Mouse (Mus musculus): ENCODE results near the gene Gprin3. TPM values are rescaled to one million over a fixed set of nuclear protein-coding genes. Genes with fewer than 3 reads are reported as not detected.
A peak's percentile ranks its signal among the peaks of the same experiment; 100 is the strongest.

Gene Gprin3
- 0.12 and 0.25 TPM in 2 replicates for polyA plus RNA-seq (2016; fragmentation: Nextera tagmentation; extraction: Ambion mirVana)

- DNase-seq (ENCODE audit: low spot score) = peak; percentile 73
- Histone ChIP-seq H3K27me3 (ENCODE audit: insufficient read depth, poor library complexity, severe bottlenecking) (peaks cover 6% of the 10 kb centered on the region; the same call in 1 of the 2 replicates), H3K4me3 (peak within 1 kb of the TSS; percentile 56), H3K4me1 (replicated peaks) (peaks cover 10% of the 10 kb centered on the region), H3K9me3 (no peaks in the 10 kb centered on the region), H3K36me3 (no peaks in the 10 kb centered on the region), H3K27ac (peak within 1 kb of the TSS; percentile 82)
- WGBS = 9% methylated on average over 34 of the region's 34 CpGs
Observed at GRCm38 (mm10) chr6:59425824-59426533, at the start of gene Gprin3. Gene Gprin3 (minus strand): TSS chr6:59426294.

- no peak for DNase-seq (ENCODE audit: low spot score)
- Histone ChIP-seq H3K27ac (no peak overlapping the region), H3K4me3 (no peak overlapping the region), H3K27me3 (ENCODE audit: insufficient read depth, poor library complexity, severe bottlenecking) (no peaks in the 10 kb centered on the region), H3K9me3 (no peaks in the 10 kb centered on the region), H3K36me3 (no peaks in the 10 kb centered on the region), H3K4me1 (replicated peaks) (no peaks in the 10 kb centered on the region)
Observed at GRCm38 (mm10) chr6:59458861-59459260, 32.8 kb upstream of the Gprin3 start.

GRCm38 (mm10) chr6:59456116-59456515 lies 30.0 kb upstream of the Gprin3 start:
- WGBS = 75% methylated on average over 1 of the region's 1 CpGs
- no peak for DNase-seq (ENCODE audit: low spot score)
- Histone ChIP-seq H3K9me3 (no peaks in the 10 kb centered on the region), H3K27me3 (ENCODE audit: insufficient read depth, poor library complexity, severe bottlenecking) (no peaks in the 10 kb centered on the region), H3K27ac (no peak overlapping the region), H3K4me3 (no peak overlapping the region), H3K4me1 (replicated peaks) (no peaks in the 10 kb centered on the region), H3K36me3 (no peaks in the 10 kb centered on the region)

GRCm38 (mm10) chr6:59451348-59451747 lies 25.3 kb upstream of the Gprin3 start:
- no peaks in the 10 kb centered on the region for H3K4me1 ChIP-seq (replicated peaks)
- 83% methylated on average over 3 of the region's 3 CpGs for WGBS

GRCm38 (mm10) chr6:59445101-59445503 lies 19.0 kb upstream of the Gprin3 start:
- Histone ChIP-seq H3K27me3 (ENCODE audit: insufficient read depth, poor library complexity, severe bottlenecking) (no peaks in the 10 kb centered on the region), H3K4me3 (no peak overlapping the region), H3K27ac (no peak overlapping the region), H3K4me1 (replicated peaks) (no peaks in the 10 kb centered on the region), H3K36me3 (no peaks in the 10 kb centered on the region), H3K9me3 (no peaks in the 10 kb centered on the region)
- WGBS = 91% methylated on average over 3 of the region's 3 CpGs
- DNase-seq (ENCODE audit: low spot score) = no peak

More at GRCm38 (mm10) chr6:59451348-59451747, 25.3 kb upstream of the Gprin3 start:
- H3K27me3 ChIP-seq (ENCODE audit: insufficient read depth, poor library complexity, severe bottlenecking) = no peaks in the 10 kb centered on the region
- H3K36me3 ChIP-seq = no peaks in the 10 kb centered on the region
- no peak overlapping the region for H3K27ac ChIP-seq
- H3K9me3 ChIP-seq = no peaks in the 10 kb centered on the region
- DNase-seq (ENCODE audit: low spot score) = no peak
- H3K4me3 ChIP-seq = no peak overlapping the region

- H3K27me3 ChIP-seq (ENCODE audit: insufficient read depth, poor library complexity, severe bottlenecking) = no peaks in the 10 kb centered on the region
- H3K9me3 ChIP-seq = no peaks in the 10 kb centered on the region
- H3K27ac ChIP-seq = no peak overlapping the region
- WGBS = 72% methylated on average over 3 of the region's 3 CpGs
- no peak overlapping the region for H3K4me3 ChIP-seq
- H3K36me3 ChIP-seq = no peaks in the 10 kb centered on the region
- no peaks in the 10 kb centered on the region for H3K4me1 ChIP-seq (replicated peaks)
- DNase-seq (ENCODE audit: low spot score) = no peak
Observed at GRCm38 (mm10) chr6:59435906-59436305, 9.8 kb upstream of the Gprin3 start.

GRCm38 (mm10) chr6:59433116-59433515 lies 7.0 kb upstream of the Gprin3 start:
- 76% methylated on average over 1 of the region's 1 CpGs for WGBS
- Histone ChIP-seq H3K27ac (no peak overlapping the region), H3K9me3 (no peaks in the 10 kb centered on the region), H3K4me1 (replicated peaks) (no peaks in the 10 kb centered on the region), H3K27me3 (ENCODE audit: insufficient read depth, poor library complexity, severe bottlenecking) (no peaks in the 10 kb centered on the region), H3K36me3 (no peaks in the 10 kb centered on the region), H3K4me3 (no peak overlapping the region)
- no peak for DNase-seq (ENCODE audit: low spot score)

- H3K36me3 ChIP-seq = no peaks in the 10 kb centered on the region
- DNase-seq (ENCODE audit: low spot score) = no peak
- H3K9me3 ChIP-seq = no peaks in the 10 kb centered on the region
- peak overlapping the region; percentile 82 for H3K27ac ChIP-seq
- H3K4me1 ChIP-seq (replicated peaks) = peaks cover 10% of the 10 kb centered on the region
- 45% methylated on average over 3 of the region's 3 CpGs for WGBS
- H3K27me3 ChIP-seq (ENCODE audit: insufficient read depth, poor library complexity, severe bottlenecking) = peaks cover 6% of the 10 kb centered on the region; the same call in 1 of the 2 replicates
- H3K4me3 ChIP-seq = peak overlapping the region; percentile 56
Observed at GRCm38 (mm10) chr6:59426534-59426885, 416 bp upstream of the Gprin3 start.

GRCm38 (mm10) chr6:59424871-59425740 lies 988 bp downstream of the Gprin3 start:
- Histone ChIP-seq H3K36me3 (no peaks in the 10 kb centered on the region), H3K4me1 (replicated peaks) (peaks cover 10% of the 10 kb centered on the region), H3K4me3 (no peak overlapping the region), H3K27me3 (ENCODE audit: insufficient read depth, poor library complexity, severe bottlenecking) (peaks cover 6% of the 10 kb centered on the region; the same call in 1 of the 2 replicates), H3K27ac (no peak overlapping the region), H3K9me3 (no peaks in the 10 kb centered on the region)
- DNase-seq (ENCODE audit: low spot score) = no peak
- WGBS = 78% methylated on average over 10 of the region's 10 CpGs

GRCm38 (mm10) chr6:59423836-59424235 lies 2.3 kb downstream of the Gprin3 start:
- Histone ChIP-seq H3K27me3 (ENCODE audit: insufficient read depth, poor library complexity, severe bottlenecking) (peaks cover 6% of the 10 kb centered on the region; the same call in 1 of the 2 replicates), H3K4me3 (no peak overlapping the region), H3K9me3 (no peaks in the 10 kb centered on the region), H3K4me1 (replicated peaks) (peaks cover 10% of the 10 kb centered on the region), H3K27ac (no peak overlapping the region), H3K36me3 (no peaks in the 10 kb centered on the region)
- WGBS = 58% methylated on average over 1 of the region's 1 CpGs
- DNase-seq (ENCODE audit: low spot score) = no peak

- Histone ChIP-seq H3K27me3 (ENCODE audit: insufficient read depth, poor library complexity, severe bottlenecking) (no peaks in the 10 kb centered on the region), H3K27ac (no peak overlapping the region), H3K9me3 (no peaks in the 10 kb centered on the region), H3K4me1 (replicated peaks) (peaks cover 8% of the 10 kb centered on the region), H3K4me3 (no peak overlapping the region), H3K36me3 (no peaks in the 10 kb centered on the region)
- DNase-seq (ENCODE audit: low spot score) = no peak
- WGBS = 76% methylated on average over 3 of the region's 3 CpGs
Observed at GRCm38 (mm10) chr6:59419264-59419663, 6.8 kb downstream of the Gprin3 start.

GRCm38 (mm10) chr6:59418659-59419058 lies 7.4 kb downstream of the Gprin3 start:
- H3K36me3 ChIP-seq = no peaks in the 10 kb centered on the region
- no peaks in the 10 kb centered on the region for H3K9me3 ChIP-seq
- no peak overlapping the region for H3K27ac ChIP-seq
- 72% methylated on average over 2 of the region's 2 CpGs for WGBS
- no peak for DNase-seq (ENCODE audit: low spot score)
- no peaks in the 10 kb centered on the region for H3K27me3 ChIP-seq (ENCODE audit: insufficient read depth, poor library complexity, severe bottlenecking)
- no peak overlapping the region for H3K4me3 ChIP-seq
- H3K4me1 ChIP-seq (replicated peaks) = peaks cover 8% of the 10 kb centered on the region

GRCm38 (mm10) chr6:59414816-59415215 lies 11.3 kb downstream of the Gprin3 start:
- Histone ChIP-seq H3K4me3 (no peak overlapping the region), H3K36me3 (no peaks in the 10 kb centered on the region), H3K4me1 (replicated peaks) (peaks cover 8% of the 10 kb centered on the region), H3K9me3 (no peaks in the 10 kb centered on the region), H3K27me3 (ENCODE audit: insufficient read depth, poor library complexity, severe bottlenecking) (no peaks in the 10 kb centered on the region), H3K27ac (no peak overlapping the region)
- WGBS = 90% methylated on average over 6 of the region's 6 CpGs
- DNase-seq (ENCODE audit: low spot score) = no peak

Data from hindbrain, embryonic 10.5 days (tissue).